In the genomic region with DNA sequence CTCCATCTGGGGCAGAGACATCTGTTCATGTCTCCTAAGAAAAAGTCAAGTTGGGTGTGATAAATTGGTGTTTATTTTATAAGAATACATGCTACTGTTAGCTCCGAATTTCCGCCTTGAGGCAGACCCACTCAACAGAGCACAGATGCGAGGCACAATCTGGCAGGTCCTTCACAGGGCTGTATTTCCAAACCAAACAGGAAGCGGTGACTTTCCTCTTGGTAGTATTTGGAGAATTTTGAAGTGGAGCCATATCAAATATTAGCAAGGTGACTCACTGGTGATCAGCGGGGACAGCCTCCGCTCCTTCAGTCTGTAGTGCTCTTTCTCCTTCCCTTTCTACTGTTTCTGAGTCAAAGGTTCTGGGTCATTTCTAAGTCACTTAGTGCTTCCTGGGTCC, we compare ENCODE assay signal across 9 mouse cellular contexts.
DNase-seq lines count a peak whose midpoint lies in the region; ATAC-seq and TF ChIP-seq lines count a peak whose summit lies in the region.
"Had no signal": no experiment of that assay in that cellular context is flagged by ENCODE, and none has a peak within 500 bp of the region (broad histone marks: within the 10 kb centered on the region; RNA-seq: fewer than 3 reads in every experiment).

No protein-coding gene starts in this region.

- H3K4me3 ChIP-seq in hindbrain, embryonic 15.5 days: no peak overlapping the region
- no peak overlapping the region for H3K4me3 ChIP-seq in hindbrain, embryonic 16.5 days (ENCODE audit: low read length)
- H3K4me3 ChIP-seq in embryonic fibroblast, embryonic 13.5 days (ENCODE audit: insufficient read depth, low read length): no peak overlapping the region
- H3K4me3 ChIP-seq: midbrain, embryonic 15.5 days had no signal

- ATAC-seq in hindbrain, embryonic 15.5 days (ENCODE audit: low FRiP score, low read depth): no peak
- no peak for ATAC-seq in hindbrain, embryonic 16.5 days
- no peak for ATAC-seq in megakaryocyte, adult 5-6 weeks (ENCODE audit: poor library complexity, severe bottlenecking)

- peak overlapping the region; percentile 25; the same call in 1 of the 2 replicates for H3K27ac ChIP-seq in hindbrain, embryonic 15.5 days (replicated peaks)
- no peak overlapping the region for H3K27ac ChIP-seq in hindbrain, embryonic 16.5 days (ENCODE audit: low read depth, low read length)
- peak overlapping the region; percentile 77; the same call in 1 of the 2 replicates for H3K27ac ChIP-seq in embryonic fibroblast, embryonic 13.5 days (ENCODE audit: insufficient read depth, low read length)

- peaks cover 4% of the 10 kb centered on the region; the same call in 1 of the 2 replicates for H3K4me1 ChIP-seq in hindbrain, embryonic 15.5 days (replicated peaks)
- H3K4me1 ChIP-seq in hindbrain, embryonic 16.5 days (ENCODE audit: control insufficient read depth, insufficient read depth, low read depth, low read length): no peaks in the 10 kb centered on the region
- H3K4me1 ChIP-seq in embryonic fibroblast, embryonic 13.5 days (ENCODE audit: control insufficient read depth, insufficient read depth, low read length): peaks cover 23% of the 10 kb centered on the region
- H3K4me1 ChIP-seq: midbrain, embryonic 15.5 days had no signal

- no peaks in the 10 kb centered on the region for H3K9me3 ChIP-seq in hindbrain, embryonic 15.5 days
- H3K9me3 ChIP-seq in hindbrain, embryonic 16.5 days (ENCODE audit: control insufficient read depth, low read length): no peaks in the 10 kb centered on the region
- H3K9me3 ChIP-seq: midbrain, embryonic 15.5 days had no signal

- H3K36me3 ChIP-seq in hindbrain, embryonic 15.5 days: peaks cover 25% of the 10 kb centered on the region
- peaks cover 12% of the 10 kb centered on the region for H3K36me3 ChIP-seq in hindbrain, embryonic 16.5 days (ENCODE audit: control insufficient read depth, insufficient read depth, low read length)
- H3K36me3 ChIP-seq: midbrain, embryonic 15.5 days had no signal

- no peak for TF ChIP-seq CTCF in embryonic fibroblast, embryonic 13.5 days (IDR thresholded peaks at IDR 0.05; ENCODE audit: borderline replicate concordance, insufficient read depth, low read length)

- H3K4me2 ChIP-seq in hindbrain, embryonic 15.5 days: no peak overlapping the region
- H3K4me2 ChIP-seq in hindbrain, embryonic 16.5 days (ENCODE audit: low read length): no peak overlapping the region
- H3K4me2 ChIP-seq: midbrain, embryonic 15.5 days had no signal

- TF ChIP-seq POLR2A in embryonic fibroblast, embryonic 13.5 days (IDR thresholded peaks at IDR 0.05; ENCODE audit: low read depth, low read length): no peak

- DNase-seq in 3134 (ENCODE audit: extremely low read depth, insufficient read length, low spot score): peak; percentile 75
- DNase-seq in layer of hippocampus, adult 9-11 months: peak; percentile 73
- no peak for DNase-seq in retina, embryonic 14.5 days (ENCODE audit: low spot score)
- DNase-seq in spleen, postnatal 10 days (ENCODE audit: low spot score in 2 of 2): no peak

- 82% methylated on average over 6 of the region's 6 CpGs for WGBS in hindbrain, embryonic 15.5 days
- 79% methylated on average over 6 of the region's 6 CpGs for WGBS in hindbrain, embryonic 16.5 days

- H3K27me3 ChIP-seq in hindbrain, embryonic 15.5 days: no peaks in the 10 kb centered on the region
- no peaks in the 10 kb centered on the region for H3K27me3 ChIP-seq in hindbrain, embryonic 16.5 days (replicated peaks; ENCODE audit: control insufficient read depth, insufficient read depth, low read length)
- H3K27me3 ChIP-seq: midbrain, embryonic 15.5 days had no signal

- no peak overlapping the region for H3K9ac ChIP-seq in hindbrain, embryonic 15.5 days
- H3K9ac ChIP-seq in hindbrain, embryonic 16.5 days (ENCODE audit: low read depth, low read length): no peak overlapping the region
- H3K9ac ChIP-seq: midbrain, embryonic 15.5 days had no signal

Comparison
In these comparisons a context has a peak if more than half of its experiments do, and no peak if none do; other contexts are left out.
1. DNase-seq: peak in 3134 (single experiment) and layer of hippocampus, adult 9-11 months (single experiment); none in retina, embryonic 14.5 days (single experiment) and spleen, postnatal 10 days (0 of 2).